Mouse (Mus musculus) urinary bladder, postnatal 10 days (tissue): Measurements from ENCODE around the gene Pecam1.
"Not testable (repeated sequence)": the region's sequence is repeated elsewhere in the genome, so short reads cannot be mapped to it uniquely, and the experiment has no call there.

Experiments used
- DNase-seq: peaks from one replicate; pipeline ENCODE4 v3.0.0; 2022; ENCODE audit warnings: low spot score

The Pecam1 gene

GRCm38 (mm10) chr11:106750121-106750751, at the start of gene Pecam1:
TSS of gene Pecam1 (minus strand) at chr11:106750628.
- DNase-seq, result no peak

DNA sequence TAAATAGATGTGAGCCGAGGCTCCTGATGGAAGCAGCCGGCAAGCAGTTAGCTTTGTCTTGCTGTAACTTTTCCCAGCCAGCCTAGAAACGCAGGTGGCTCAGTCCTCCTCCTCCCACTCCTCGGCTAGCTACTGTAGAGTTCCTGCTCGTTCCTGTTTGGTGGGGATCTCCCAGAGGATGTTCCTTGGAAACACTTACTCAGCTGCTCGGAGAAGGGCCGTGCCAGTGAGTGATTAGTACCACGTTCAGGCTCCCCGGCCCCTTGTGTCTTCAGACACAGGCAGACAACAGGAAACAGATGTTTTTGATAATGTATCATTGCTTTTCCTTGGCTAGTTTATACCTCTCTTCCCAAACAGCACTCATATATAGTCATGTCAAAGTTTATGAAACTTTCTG, 45.3 kb upstream of the Pecam1 start:
- no peak for DNase-seq

DNA sequence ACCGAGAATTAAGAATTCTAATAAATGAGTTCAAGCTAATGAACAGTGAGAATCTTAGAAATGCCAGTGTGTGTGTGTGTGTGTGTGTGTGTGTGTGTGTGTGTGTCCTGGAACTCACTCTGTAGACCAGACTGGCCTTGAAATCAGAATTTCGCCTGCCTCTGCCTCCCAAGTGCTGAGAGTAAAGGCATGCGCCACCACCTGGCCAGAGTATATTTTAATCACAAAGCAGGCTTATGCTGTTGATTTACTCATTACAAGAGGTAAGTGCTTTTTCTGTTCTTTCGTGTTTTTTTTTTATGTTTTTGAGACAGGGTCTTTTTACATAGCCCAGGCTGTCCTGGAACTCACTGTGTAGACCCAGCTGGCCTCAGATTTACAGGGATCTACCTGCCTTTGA, 43.4 kb upstream of the Pecam1 start:
- no peak for DNase-seq

DNA sequence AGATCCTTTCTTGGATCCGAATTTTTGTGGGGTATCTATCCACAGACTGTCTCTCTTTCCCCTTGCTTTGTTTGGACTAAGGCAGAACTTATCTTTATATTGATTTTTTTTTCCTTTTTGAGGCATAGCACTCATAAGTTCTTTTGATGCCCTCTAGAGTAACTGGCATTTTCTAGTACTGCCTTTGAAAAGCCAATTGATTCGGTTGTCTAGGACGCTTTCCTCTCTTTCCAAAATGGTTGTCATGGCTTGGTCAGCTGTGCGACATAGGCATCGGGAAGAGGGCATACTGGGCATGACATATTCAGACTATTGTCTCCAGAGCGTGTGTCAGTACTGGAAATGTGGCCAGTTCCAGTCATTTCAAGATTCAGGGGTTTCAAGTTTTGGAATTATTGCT, 39.2 kb upstream of the Pecam1 start:
- no peak for DNase-seq

DNA sequence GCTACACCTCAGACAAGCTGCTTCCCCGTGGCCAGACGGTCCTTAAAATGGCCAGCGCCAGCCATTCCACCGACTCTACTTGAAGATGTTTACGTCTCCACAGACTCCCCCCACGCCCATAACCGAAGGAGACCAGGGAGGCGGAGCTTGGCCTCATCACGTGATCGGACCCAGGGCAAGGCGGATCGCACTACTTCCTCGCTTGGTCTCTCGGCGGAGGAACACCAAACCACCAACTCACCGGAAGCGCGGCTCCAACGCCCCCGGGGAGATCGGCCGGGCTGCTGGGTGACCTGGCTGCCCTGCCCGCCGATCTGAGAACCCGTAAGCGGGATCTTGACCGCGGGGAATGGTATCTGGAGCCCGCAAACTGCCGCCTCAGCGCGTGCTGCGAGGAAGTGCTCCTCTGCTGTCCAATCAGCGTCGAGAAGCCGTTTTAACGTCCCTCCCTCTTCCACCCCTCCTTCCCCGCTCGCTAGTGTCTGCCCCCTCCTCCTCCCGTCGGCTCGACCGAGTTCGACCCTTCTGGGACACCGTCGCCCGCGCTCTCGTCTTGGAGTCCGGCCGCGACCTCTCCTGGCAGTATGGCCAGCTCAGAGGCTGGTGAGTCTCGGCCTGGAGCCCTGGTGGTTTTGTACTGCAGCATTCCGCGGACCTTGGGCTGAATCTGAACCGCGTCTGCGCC, 38.5 kb upstream of the Pecam1 start, which contains the start of the genes Ddx5 and Cep95:
Gene Ddx5 (minus strand): TSS at position 411 of the 685 bp plus-strand sequence.
Gene Cep95 (plus strand): TSS at position 478 of the 685 bp plus-strand sequence.
- peak; percentile 84 for DNase-seq

DNA sequence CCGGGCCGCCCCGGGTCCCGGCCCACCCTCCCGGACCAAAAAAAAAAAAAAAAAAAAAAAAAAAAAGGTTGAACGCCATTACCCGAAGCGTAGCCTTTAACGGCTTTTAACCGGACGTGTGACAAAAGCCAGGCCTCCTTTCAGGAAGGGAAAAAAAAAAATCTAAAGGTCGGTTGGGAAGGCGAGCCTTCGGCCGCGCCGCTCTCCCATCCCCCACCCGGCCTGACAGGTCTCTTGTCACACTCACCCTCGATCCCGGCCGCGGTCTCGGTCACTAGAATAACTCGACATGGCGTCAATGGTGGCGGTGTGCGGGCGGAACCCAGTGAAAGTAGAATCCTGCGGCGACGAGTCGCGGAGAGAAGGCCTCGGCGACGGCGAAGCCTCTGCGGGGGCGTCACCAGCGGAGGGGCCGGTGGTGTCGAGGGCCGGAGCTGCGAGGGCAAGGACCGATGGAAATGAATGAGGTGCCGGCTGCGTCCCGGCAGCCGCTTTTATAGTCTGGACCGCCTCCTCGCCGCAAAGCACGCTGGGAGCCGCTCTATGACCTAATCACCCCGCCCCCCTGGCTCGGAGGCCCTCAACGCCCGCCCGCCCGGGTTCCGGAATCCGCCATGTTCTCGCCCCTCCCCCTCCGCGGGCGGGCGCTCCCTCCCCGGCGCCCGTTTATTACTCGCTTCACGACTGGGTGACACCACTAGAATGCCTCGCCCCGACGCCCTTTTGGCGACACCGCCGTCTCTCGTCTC, 37.8 kb upstream of the Pecam1 start:
- peak; percentile 98 for DNase-seq

GRCm38 (mm10) chr11:106787131-106788025, 37.0 kb upstream of the Pecam1 start:
- DNase-seq, result peak; percentile 73

DNA sequence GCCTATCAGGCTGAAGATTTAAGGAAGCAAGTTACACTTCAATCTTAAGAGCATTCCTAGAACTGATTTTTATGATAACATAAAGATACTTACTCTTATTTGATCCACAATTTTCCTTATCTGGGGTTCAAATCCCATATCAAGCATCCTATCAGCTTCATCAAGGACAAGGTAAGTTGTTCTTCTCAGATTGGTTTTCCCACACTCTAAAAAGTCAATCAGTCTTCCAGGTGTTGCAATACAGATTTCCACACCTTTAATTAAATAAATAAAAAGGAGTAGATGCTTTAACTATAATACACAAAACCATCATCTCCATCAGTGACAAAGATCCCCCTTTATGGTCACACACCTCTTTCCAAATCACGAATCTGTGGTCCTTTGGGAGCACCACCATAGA, 34.6 kb upstream of the Pecam1 start:
- DNase-seq, result no peak

DNA sequence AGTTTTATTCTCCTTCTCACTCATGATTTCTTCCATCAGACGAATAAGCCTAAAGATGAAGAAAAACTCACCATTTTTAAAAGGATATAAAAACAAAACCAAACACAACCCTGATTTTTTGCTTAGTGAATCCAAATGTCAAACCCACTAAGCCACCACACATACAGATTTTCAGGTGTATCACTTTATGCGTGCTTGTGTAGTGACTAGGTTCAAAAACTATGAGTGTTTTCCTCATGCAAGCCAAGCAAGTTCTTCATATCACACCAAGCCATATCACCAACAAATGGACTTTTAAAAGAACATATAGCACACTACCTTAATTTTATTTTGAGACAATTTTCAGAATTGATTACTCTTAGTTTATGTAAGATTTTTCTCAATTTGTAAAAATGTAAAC, 34.0 kb upstream of the Pecam1 start:
- DNase-seq, result no peak

- DNase-seq, result no peak
These were observed 32.7 kb upstream of the Pecam1 start for GRCm38 (mm10) chr11:106782841-106783764.

GRCm38 (mm10) chr11:106782271-106782670, 31.8 kb upstream of the Pecam1 start:
- not testable (repeated sequence) for DNase-seq

- DNase-seq, result no peak
These were observed 30.3 kb upstream of the Pecam1 start for GRCm38 (mm10) chr11:106780590-106781220.

GRCm38 (mm10) chr11:106780089-106780425, 29.6 kb upstream of the Pecam1 start:
- no peak for DNase-seq

GRCm38 (mm10) chr11:106779388-106780088, 29.1 kb upstream of the Pecam1 start, which contains the start of gene Polg2:
TSS of gene Polg2 (minus strand) at chr11:106779537.
- peak; percentile 59 for DNase-seq

DNA sequence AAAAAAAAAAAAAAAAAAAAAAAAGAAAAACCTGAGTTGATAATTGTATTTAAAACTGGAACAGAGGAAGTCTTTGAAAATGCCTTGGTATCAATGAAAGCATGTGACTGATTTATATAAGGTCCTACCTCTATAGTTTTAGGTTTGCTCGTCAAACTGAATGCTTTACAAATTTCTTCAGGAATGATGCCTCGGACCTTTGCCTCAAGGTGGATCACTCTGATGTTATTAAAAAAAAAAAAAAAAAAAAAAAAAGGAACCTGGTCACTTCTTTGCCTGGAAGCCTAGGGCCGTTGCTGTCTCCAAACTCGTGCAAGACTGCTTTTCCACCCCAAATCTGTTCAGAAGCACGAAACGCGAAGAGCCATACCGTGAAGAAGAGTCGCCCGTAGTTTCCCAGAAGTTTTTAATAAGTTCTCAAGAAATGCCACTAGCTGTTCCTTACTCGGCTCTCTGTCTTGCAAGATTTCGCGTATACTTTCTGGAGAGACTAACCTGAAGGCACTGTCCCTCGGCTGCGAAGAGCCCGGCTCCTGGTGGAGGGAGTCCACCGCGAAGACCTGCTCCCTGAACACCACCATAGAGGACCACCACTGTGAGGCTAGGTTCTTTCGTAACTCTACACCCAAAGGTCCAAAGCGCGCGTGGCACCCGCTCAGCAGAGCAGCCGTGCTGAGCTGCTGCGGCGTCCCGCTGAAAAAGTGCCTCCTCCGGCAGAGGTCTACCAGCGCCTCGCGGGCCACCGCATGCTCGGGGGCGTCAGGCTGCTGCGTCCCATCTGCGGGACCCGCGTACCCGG, 28.4 kb upstream of the Pecam1 start:
- DNase-seq, result no peak

DNA sequence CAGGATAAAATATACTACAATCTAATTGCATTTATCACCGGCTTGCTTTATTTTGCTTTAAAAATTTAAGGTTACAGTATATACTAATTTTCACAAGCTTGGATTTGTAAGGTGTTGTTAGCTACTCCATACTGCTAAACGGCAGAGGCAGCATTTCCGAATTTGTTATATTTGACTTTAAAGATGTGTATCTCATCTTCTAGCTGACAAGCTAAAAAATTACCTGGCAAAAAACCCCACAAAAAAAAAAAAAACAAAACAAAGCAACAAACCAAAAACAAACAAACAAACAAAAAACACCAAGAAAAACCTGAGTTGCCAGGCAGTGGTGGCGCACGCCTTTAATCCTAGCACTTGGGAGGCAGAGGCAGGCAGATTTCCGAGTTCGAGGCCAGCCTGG, 27.7 kb upstream of the Pecam1 start:
- no peak for DNase-seq

DNA sequence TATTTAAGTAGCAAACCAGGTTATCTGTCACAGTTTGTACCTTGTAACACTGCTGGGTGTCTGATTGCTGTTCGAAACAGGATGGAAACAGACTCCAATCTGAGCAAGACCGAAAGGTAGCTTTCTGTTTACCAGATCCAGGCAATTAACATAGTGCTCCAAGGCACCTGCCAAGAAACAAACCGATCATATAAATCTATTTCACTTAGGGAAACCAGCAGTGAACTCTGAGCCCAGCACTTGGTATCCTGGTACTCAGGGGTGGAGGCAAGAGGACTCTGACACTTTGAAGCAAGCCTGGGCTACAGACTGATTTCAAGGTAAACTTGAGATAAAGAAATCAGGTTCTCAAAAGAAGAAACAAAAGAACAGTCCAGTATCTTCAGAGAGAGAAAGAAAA, 27.0 kb upstream of the Pecam1 start:
- no peak for DNase-seq

- DNase-seq, result no peak
These were observed 26.5 kb upstream of the Pecam1 start for GRCm38 (mm10) chr11:106776960-106777359.

DNA sequence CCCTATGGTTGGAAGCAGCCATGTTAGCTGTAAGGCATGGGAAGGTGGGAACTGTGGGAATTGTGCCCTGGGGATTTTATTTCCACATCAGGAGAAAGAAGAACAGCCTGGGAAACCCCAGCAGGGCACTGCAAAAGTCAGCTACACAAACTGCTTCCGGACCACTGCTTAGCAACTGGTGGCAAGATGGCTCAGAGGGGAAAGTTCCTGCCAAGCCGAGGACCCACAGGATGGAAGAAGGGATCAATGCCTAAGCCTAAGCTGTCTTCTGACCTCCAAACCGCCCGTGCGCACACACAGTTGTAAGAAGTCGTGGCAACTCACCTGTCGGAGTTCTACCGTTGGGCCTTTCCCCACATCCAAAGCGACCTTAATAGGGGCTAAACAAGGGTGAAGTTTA, 22.6 kb upstream of the Pecam1 start:
- no peak for DNase-seq
